Mouse (Mus musculus): Measurements from ENCODE around the gene Peak1. TPM values are rescaled to one million over a fixed set of nuclear protein-coding genes. Genes with fewer than 3 reads are reported as not detected.

The Peak1 gene
- polyA plus RNA-seq, 1 experiment from 2014 or later: 10.8 TPM

DNA sequence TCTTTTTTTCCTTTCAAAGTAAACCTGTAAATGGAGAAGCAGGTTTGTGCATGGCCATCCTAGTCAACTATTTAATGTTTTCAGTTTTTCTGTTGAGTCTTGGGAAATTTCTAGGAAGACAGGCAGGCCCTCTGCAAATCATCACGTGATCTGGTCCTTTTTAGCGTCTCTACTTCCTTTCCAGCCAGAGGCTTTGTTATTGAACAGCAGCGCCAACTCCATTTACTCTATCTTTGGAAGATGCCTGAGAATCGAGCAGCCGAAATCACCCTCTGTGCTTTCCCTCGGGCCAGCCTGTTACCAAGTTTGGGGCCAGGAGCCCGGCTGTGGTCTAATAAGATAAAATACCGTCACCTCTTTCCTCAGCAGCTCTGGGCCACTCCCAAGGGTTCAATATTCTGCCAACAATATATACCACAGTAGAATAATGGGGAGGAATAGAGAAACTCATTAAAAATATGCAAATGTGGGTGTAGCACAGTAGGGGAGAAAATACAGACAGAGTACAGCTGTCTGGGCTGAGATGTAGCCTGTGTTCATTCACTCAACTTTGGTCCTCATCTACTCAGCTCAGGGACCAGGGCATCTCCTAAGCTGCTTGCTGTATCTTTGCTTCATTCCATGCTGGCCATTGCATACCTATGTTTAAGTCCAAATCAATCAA is 237.6 kb downstream of the Peak1 start:
- ATAC-seq (ENCODE audit: insufficient read depth, low FRiP score): no peak
- Histone ChIP-seq H3K4me2 (ENCODE audit: low read depth, low read length) (no peak overlapping the region), H3K9ac (ENCODE audit: low read length) (no peak overlapping the region), H3K27ac (ENCODE audit: low read length) (no peak overlapping the region), H3K9me3 (replicated peaks; ENCODE audit: control insufficient read depth, low read length) (no peaks in the 10 kb centered on the region), H3K4me3 (replicated peaks; ENCODE audit: low read length) (no peak overlapping the region), H3K36me3 (ENCODE audit: control insufficient read depth, insufficient read depth, low read length) (no peaks in the 10 kb centered on the region), H3K4me1 (ENCODE audit: control insufficient read depth, insufficient read depth, low read length) (no peaks in the 10 kb centered on the region), H3K27me3 (ENCODE audit: control insufficient read depth, insufficient read depth, low read length) (no peaks in the 10 kb centered on the region)
- WGBS: 41% methylated on average over 8 of the region's 8 CpGs

DNA sequence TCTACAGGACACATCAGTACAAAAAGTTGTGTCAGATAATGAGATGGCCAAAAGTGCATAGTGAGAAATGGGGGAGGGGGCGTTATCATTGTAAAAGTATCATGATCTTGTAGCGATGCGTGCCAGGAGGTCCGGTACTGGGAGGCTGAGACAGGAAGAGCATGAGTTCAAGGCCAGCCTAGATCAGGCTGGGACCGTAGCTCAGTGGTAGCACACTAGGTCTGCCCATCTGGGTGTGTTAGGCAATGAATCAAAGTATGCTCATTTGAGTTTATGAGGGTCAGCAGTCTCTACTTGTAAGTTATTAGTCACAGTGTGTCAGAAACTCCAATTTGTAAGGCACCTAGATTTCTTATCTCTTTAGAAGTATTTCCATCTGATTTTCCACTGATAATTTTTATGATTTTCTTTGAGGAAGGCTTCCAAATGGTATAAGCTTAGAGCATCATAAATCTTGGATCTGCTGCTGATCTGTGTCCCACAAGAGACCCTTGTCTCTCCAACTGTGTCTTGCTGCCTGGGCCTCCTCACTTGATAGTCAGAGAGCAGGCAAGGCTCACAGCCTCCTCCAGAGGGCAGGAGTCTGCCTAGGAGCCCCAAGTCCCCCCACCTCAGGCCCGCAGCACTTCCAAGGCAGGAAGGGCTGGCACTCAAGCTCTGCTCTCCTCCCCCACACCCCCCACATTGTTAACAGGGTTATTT is 238.3 kb downstream of the Peak1 start:
- Histone ChIP-seq H3K4me2 (ENCODE audit: low read depth, low read length) (no peak overlapping the region), H3K36me3 (ENCODE audit: control insufficient read depth, insufficient read depth, low read length) (no peaks in the 10 kb centered on the region), H3K9me3 (replicated peaks; ENCODE audit: control insufficient read depth, low read length) (no peaks in the 10 kb centered on the region), H3K27me3 (ENCODE audit: control insufficient read depth, insufficient read depth, low read length) (no peaks in the 10 kb centered on the region), H3K27ac (ENCODE audit: low read length) (no peak overlapping the region), H3K4me1 (ENCODE audit: control insufficient read depth, insufficient read depth, low read length) (no peaks in the 10 kb centered on the region), H3K4me3 (replicated peaks; ENCODE audit: low read length) (no peak overlapping the region), H3K9ac (ENCODE audit: low read length) (no peak overlapping the region)
- WGBS: 72% methylated on average over 6 of the region's 6 CpGs
- no peak for ATAC-seq (ENCODE audit: insufficient read depth, low FRiP score)

DNA sequence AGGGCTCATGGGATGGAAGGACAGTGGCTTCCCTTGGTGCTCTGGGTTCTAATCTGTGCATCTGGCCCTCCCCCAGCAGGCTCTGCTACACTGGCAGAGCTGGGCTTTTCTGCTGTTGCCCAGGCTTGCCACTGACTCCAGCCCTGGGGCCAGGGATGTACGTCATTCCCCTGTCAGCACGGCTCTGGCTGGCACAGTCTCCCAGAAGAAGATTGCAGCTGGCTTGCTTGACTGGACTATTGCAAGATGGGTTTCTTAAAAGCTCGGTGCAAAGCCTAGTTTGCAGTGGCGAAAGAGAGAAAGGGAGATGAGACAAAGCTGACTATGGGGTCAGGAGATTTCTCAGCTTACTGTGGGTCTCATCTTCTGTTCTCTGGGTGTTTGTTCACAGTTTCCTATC is 240.5 kb downstream of the Peak1 start:
- H3K4me3 ChIP-seq (replicated peaks; ENCODE audit: low read length): no peak overlapping the region
- H3K9ac ChIP-seq (ENCODE audit: low read length): no peak overlapping the region
- 78% methylated on average over 4 of the region's 4 CpGs for WGBS
- H3K36me3 ChIP-seq (ENCODE audit: control insufficient read depth, insufficient read depth, low read length): no peaks in the 10 kb centered on the region
- ATAC-seq (ENCODE audit: insufficient read depth, low FRiP score): no peak
- no peak overlapping the region for H3K27ac ChIP-seq (ENCODE audit: low read length)
- no peaks in the 10 kb centered on the region for H3K4me1 ChIP-seq (ENCODE audit: control insufficient read depth, insufficient read depth, low read length)
- H3K4me2 ChIP-seq (ENCODE audit: low read depth, low read length): no peak overlapping the region
- no peaks in the 10 kb centered on the region for H3K9me3 ChIP-seq (replicated peaks; ENCODE audit: control insufficient read depth, low read length)
- H3K27me3 ChIP-seq (ENCODE audit: control insufficient read depth, insufficient read depth, low read length): no peaks in the 10 kb centered on the region

DNA sequence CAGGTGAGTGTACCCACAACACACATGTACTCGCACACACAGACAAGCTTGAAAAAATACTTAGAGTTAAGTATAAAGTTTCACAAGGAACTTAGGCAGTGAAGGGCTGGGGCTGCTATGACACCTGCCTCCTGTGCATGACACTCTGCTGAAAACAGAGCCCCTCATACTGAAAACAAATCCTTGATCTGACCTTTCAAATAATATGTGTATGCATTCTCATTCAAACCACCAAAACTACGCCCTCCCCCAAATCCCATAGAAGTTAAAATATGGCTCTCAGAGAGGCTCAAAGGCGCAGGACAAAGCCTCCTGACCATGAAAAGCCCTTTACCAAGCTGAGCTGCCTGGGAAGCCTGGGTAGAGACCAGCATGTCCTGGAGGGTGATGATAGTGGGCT is 242.6 kb downstream of the Peak1 start:
- Histone ChIP-seq H3K36me3 (ENCODE audit: control insufficient read depth, insufficient read depth, low read length) (no peaks in the 10 kb centered on the region), H3K27me3 (ENCODE audit: control insufficient read depth, insufficient read depth, low read length) (no peaks in the 10 kb centered on the region), H3K4me2 (ENCODE audit: low read depth, low read length) (no peak overlapping the region), H3K4me1 (ENCODE audit: control insufficient read depth, insufficient read depth, low read length) (no peaks in the 10 kb centered on the region), H3K9ac (ENCODE audit: low read length) (no peak overlapping the region), H3K9me3 (replicated peaks; ENCODE audit: control insufficient read depth, low read length) (no peaks in the 10 kb centered on the region), H3K27ac (ENCODE audit: low read length) (no peak overlapping the region), H3K4me3 (replicated peaks; ENCODE audit: low read length) (no peak overlapping the region)
- WGBS: 85% methylated on average over 3 of the region's 3 CpGs
- no peak for ATAC-seq (ENCODE audit: insufficient read depth, low FRiP score)

DNA sequence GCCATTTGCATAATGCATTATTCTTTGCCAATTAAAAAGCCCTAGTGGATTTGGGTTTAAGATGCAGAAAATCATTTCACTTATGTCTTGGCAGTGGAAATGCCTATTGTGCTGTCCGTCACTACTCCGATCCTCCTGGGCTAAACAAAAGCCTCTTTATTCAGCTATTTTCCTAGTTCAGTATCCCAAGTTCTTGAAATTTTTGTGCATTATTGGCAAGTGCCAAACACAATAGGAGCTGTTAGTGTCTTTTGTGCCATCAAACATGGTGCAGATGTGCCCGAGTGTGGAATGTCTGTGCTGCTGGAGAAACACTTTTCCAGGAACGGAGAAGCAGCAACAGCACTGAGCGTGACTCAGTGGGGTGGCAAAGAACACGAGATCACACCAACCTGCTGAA is 250.2 kb downstream of the Peak1 start:
- no peak for ATAC-seq (ENCODE audit: insufficient read depth, low FRiP score)
- 69% methylated on average over 6 of the region's 6 CpGs for WGBS
- H3K9me3 ChIP-seq (replicated peaks; ENCODE audit: control insufficient read depth, low read length): no peaks in the 10 kb centered on the region
- no peaks in the 10 kb centered on the region for H3K36me3 ChIP-seq (ENCODE audit: control insufficient read depth, insufficient read depth, low read length)
- H3K4me2 ChIP-seq (ENCODE audit: low read depth, low read length): no peak overlapping the region
- H3K27ac ChIP-seq (ENCODE audit: low read length): no peak overlapping the region
- no peak overlapping the region for H3K9ac ChIP-seq (ENCODE audit: low read length)
- H3K4me1 ChIP-seq (ENCODE audit: control insufficient read depth, insufficient read depth, low read length): 0 out of 2 replicates have a peak, but pooled peaks cover 6% of the 10 kb centered on the region
- no peaks in the 10 kb centered on the region for H3K27me3 ChIP-seq (ENCODE audit: control insufficient read depth, insufficient read depth, low read length)
- no peak overlapping the region for H3K4me3 ChIP-seq (replicated peaks; ENCODE audit: low read length)

DNA sequence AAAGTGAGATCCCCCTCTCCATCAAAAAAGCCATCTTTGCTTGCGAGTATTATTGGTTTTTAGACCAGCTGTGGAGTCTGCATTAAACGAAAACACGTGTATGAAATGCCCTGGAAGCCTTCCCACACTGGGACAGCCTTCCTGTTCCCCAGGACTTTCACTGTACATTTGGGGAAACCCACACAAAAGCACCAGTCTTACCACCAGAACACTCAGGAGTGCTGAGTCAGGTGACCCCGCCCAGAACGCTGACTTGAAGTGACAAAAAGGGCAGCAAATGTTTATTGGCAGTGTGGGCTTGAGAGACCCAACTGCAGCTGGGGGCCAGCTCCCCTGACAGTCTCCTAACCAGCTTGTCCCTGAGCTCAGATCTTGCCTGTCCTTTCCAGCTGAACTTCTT is 251.7 kb downstream of the Peak1 start:
- no peak overlapping the region for H3K4me2 ChIP-seq (ENCODE audit: low read depth, low read length)
- H3K9me3 ChIP-seq (replicated peaks; ENCODE audit: control insufficient read depth, low read length): no peaks in the 10 kb centered on the region
- WGBS: 39% methylated on average over 5 of the region's 5 CpGs
- no peaks in the 10 kb centered on the region for H3K27me3 ChIP-seq (ENCODE audit: control insufficient read depth, insufficient read depth, low read length)
- H3K9ac ChIP-seq (ENCODE audit: low read length): no peak overlapping the region
- H3K4me3 ChIP-seq (replicated peaks; ENCODE audit: low read length): no peak overlapping the region
- 0 out of 2 replicates have a peak, but pooled peaks cover 6% of the 10 kb centered on the region for H3K4me1 ChIP-seq (ENCODE audit: control insufficient read depth, insufficient read depth, low read length)
- H3K27ac ChIP-seq (ENCODE audit: low read length): no peak overlapping the region
- H3K36me3 ChIP-seq (ENCODE audit: control insufficient read depth, insufficient read depth, low read length): no peaks in the 10 kb centered on the region
- no peak for ATAC-seq (ENCODE audit: insufficient read depth, low FRiP score)

DNA sequence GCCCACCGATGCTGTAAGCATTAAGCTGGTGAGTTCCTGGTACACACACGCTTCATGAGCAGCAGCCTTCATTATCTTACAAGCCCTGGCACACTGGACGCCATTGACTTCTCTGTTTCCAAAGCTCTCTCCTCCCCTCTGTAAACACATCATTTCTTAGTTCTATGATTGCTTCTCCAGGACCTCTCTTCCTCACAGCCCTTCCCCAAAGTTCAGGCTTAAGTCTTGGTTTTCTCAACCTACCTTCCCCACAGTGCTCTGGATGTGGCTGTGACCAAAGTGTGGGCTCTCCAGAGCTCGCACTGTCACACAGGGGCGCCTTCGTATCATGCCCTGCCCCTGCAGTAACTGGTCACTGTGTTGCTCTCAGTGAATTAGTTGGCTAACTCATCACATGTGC is 252.5 kb downstream of the Peak1 start, which contains the start of gene Tspan3:
Tspan3 (minus strand) TSS at position 101 of the 400 bp plus-strand sequence.
- no peak for ATAC-seq (ENCODE audit: insufficient read depth, low FRiP score)

DNA sequence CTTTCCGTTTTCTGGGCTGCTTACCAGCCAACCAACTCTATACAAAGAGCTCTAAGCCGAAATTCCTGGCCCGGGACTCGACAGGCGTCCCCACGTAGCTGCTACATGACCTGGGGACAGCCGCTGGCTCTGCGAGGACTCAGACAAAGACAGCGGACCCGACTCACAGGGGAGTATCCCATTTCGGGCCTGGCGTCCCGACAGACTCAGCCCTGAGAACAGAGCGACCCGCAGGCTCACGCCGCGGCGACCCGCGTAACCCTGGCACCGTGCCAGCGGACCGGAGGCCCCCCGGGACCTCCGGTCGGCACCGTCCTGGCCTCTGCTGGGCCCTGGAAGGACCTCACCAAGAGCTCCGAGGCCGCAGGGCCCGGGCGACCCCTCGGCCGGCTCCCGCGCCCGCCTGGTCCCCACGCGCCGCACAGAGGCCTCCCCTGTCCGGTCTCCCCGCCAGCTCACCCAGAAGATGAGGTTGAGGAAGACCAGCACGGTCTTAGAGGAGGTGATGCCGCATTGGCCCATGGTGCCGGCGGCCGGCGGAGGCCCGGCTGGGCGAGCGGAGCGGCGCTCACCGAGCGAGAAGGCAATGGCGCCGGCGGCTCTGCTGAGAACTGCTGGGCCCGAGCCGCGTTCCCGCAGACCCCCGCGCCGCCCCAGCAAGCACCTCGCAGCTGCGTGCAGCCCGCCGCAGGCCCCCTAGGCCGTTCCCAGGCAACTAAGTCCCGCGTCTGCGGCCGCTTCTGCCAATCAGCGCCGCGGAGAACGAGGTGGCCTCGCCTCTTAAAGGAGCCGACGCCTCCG is 257.3 kb downstream of the Peak1 start:
- WGBS: under 1% methylated on average over 82 of the region's 82 CpGs
- peaks cover 26% of the 10 kb centered on the region for H3K4me1 ChIP-seq (ENCODE audit: control insufficient read depth, insufficient read depth, low read length)
- no peaks in the 10 kb centered on the region for H3K27me3 ChIP-seq (ENCODE audit: control insufficient read depth, insufficient read depth, low read length)
- ATAC-seq (ENCODE audit: insufficient read depth, low FRiP score): peak; percentile 94
- H3K9ac ChIP-seq (ENCODE audit: low read length): peak overlapping the region; percentile 97
- no peaks in the 10 kb centered on the region for H3K36me3 ChIP-seq (ENCODE audit: control insufficient read depth, insufficient read depth, low read length)
- no peaks in the 10 kb centered on the region for H3K9me3 ChIP-seq (replicated peaks; ENCODE audit: control insufficient read depth, low read length)
- peak overlapping the region; percentile 92 for H3K27ac ChIP-seq (ENCODE audit: low read length)
- H3K4me2 ChIP-seq (ENCODE audit: low read depth, low read length): peak overlapping the region; percentile 71
- peak overlapping the region; percentile 98 for H3K4me3 ChIP-seq (replicated peaks; ENCODE audit: low read length)

More for the DNA sequence above, 252.5 kb downstream of the Peak1 start, which contains the start of gene Tspan3:
- Histone ChIP-seq H3K4me1 (ENCODE audit: control insufficient read depth, insufficient read depth, low read length) (0 out of 2 replicates have a peak, but pooled peaks cover 6% of the 10 kb centered on the region), H3K4me3 (replicated peaks; ENCODE audit: low read length) (no peak within 1 kb of the TSS), H3K9me3 (replicated peaks; ENCODE audit: control insufficient read depth, low read length) (no peaks in the 10 kb centered on the region), H3K4me2 (ENCODE audit: low read depth, low read length) (no peak within 1 kb of the TSS), H3K9ac (ENCODE audit: low read length) (no peak within 1 kb of the TSS; the same call in 1 of the 2 replicates), H3K27me3 (ENCODE audit: control insufficient read depth, insufficient read depth, low read length) (no peaks in the 10 kb centered on the region), H3K36me3 (ENCODE audit: control insufficient read depth, insufficient read depth, low read length) (no peaks in the 10 kb centered on the region), H3K27ac (ENCODE audit: low read length) (no peak within 1 kb of the TSS)
- 88% methylated on average over 6 of the region's 6 CpGs for WGBS

DNA sequence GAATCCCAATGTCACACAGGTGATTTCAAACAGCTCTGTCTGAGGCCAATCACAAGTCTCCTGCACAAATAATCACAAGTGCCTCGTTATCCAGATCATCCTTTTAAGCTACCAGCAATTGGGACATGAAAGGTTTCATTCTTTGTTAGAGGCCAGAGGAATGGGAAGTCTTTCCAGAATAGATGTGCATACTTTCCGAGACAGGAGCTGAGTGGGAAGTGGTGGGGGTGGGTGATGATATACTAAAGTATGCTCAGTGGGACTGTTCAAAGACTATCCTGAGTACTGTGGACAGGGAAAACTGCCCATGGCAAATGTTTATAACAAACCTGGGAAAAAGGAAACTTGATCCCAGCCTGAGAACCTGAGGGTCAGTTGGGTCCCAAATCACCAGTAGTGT is 258.4 kb downstream of the Peak1 start:
- no peak overlapping the region for H3K27ac ChIP-seq (ENCODE audit: low read length)
- 8% methylated on average over 2 of the region's 2 CpGs for WGBS
- H3K9ac ChIP-seq (ENCODE audit: low read length): peak overlapping the region; percentile 36; the same call in 1 of the 2 replicates
- no peaks in the 10 kb centered on the region for H3K27me3 ChIP-seq (ENCODE audit: control insufficient read depth, insufficient read depth, low read length)
- peak overlapping the region; percentile 98 for H3K4me3 ChIP-seq (replicated peaks; ENCODE audit: low read length)
- no peaks in the 10 kb centered on the region for H3K9me3 ChIP-seq (replicated peaks; ENCODE audit: control insufficient read depth, low read length)
- no peaks in the 10 kb centered on the region for H3K36me3 ChIP-seq (ENCODE audit: control insufficient read depth, insufficient read depth, low read length)
- ATAC-seq (ENCODE audit: insufficient read depth, low FRiP score): no peak
- H3K4me2 ChIP-seq (ENCODE audit: low read depth, low read length): peak overlapping the region; percentile 71
- H3K4me1 ChIP-seq (ENCODE audit: control insufficient read depth, insufficient read depth, low read length): peaks cover 26% of the 10 kb centered on the region

Measured in stomach, embryonic 16.5 days (tissue).